Mouse (Mus musculus): ENCODE measurements around the gene Ppm1g.
"Not testable (repeated sequence)": the region's sequence is repeated elsewhere in the genome, so short reads cannot be mapped to it uniquely, and the experiment has no call there.

Ppm1g gene

DNA sequence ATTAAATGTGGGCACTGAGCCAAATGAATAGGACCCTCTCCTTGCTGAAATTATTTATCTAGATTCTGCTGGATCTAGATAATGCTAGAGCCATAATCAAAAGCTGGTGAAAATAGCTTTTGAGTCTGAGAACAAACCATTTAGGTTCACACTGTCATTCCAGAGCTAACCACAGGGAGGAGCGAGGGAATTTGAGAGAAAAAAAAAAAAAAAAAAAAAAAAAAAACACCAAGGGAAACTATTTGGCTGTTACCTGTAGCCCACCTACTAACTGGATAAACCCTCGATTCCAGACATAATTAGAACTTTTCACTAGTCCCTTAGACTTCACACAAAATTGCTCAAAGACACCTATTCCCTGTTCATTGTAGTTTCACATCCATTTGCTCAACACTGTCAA, 1.4 kb downstream of the Ppm1g start:
- DNase-seq, result no peak

DNA sequence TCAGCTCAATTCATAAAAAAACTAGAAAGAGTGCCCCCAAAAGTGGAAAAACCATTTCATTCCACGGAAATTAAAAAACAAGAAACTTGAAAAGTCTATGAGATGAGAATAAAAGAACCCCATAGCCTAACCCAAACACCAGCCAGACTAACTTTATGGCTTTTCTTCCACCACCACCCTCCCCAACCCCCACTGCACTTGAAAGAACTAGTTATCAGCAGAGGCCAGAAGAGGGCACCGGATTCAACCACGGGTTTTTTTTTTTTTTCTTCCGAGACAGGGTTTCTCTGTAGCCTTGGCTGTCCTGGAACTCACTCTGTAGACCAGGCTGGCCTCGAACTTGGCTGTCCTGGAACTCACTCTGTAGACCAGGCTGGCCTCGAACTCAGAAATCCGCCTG, 2.2 kb downstream of the Ppm1g start:
- DNase-seq, result no peak

DNA sequence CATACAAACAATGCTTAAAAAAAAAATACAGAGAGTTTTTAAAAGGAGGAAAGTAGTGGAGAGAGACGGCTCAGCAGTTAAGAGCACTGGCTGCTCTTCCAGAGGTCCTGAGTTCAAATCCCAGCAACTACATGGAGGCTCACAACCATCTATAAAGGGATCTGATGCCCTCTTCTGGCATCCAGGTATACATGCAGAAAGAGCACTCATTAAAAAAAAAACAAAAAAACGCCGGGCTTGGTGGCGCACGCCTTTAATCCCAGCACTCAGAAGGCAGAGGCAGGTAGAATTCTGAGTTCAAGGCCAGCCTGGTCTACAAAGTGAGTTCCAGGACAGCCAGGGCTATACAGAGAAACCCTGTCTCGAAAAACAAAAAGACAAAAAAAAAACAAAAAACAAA, 3.9 kb downstream of the Ppm1g start:
- DNase-seq, result not testable (repeated sequence)

DNA sequence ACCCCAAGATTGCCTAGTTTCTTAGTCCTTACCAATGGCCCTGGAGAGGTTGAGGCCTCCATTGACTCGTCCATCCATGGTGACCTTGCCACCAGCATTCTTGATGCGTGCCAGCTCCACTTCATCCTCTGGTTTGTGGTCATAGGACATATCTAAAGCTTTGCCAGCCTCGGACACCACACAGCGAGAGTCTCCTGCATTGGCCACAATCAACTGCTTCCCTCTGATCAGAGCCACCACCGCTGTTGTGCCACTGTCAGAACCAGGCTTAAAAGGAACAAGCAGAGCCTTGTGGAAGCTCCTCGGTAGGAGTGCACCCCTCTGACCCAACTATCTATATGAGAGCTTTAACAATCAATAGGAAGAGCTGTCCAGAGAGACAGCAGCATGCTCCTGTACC, 16.1 kb downstream of the Ppm1g start:
- no peak for DNase-seq

DNA sequence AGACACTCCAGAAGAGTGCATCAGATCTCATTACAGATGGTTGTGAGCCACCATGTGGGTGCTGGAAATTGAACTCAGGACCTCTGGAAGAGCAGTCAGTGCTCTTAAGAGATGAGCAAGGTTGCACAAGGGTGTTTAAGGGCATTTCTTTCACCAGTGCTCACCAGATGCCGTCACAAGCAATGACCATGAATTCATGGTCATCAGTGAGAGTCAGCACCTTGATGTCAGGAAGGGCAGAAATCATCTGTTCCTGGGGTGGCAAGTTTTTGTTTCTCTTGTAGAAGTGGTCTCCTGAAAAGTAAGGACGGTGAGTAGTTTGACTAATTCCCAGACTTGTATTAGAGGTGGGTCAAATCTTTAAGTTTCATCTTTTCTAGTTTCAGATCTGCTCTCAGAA, 16.6 kb downstream of the Ppm1g start:
- DNase-seq, result no peak

DNA sequence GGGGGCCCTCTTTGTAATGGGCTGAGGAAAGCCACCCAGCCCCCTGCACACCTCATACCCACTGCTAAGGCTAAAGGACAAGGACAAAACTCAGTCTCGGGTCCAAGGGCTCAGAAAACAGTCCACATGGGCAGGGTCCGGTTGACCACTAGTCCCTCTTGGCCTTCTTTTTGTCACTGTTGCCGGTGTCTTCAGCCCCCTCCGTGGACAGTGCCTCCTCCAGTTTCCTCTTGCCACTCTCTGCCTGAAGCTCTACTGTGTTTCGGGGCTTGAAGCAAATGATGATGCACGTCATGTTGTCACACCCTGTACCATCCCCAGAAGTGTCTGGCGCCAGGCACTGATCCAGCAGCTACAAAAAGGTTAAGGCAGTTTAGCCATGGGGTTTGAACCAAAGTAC, 17.6 kb downstream of the Ppm1g start:
- DNase-seq, result no peak

DNA sequence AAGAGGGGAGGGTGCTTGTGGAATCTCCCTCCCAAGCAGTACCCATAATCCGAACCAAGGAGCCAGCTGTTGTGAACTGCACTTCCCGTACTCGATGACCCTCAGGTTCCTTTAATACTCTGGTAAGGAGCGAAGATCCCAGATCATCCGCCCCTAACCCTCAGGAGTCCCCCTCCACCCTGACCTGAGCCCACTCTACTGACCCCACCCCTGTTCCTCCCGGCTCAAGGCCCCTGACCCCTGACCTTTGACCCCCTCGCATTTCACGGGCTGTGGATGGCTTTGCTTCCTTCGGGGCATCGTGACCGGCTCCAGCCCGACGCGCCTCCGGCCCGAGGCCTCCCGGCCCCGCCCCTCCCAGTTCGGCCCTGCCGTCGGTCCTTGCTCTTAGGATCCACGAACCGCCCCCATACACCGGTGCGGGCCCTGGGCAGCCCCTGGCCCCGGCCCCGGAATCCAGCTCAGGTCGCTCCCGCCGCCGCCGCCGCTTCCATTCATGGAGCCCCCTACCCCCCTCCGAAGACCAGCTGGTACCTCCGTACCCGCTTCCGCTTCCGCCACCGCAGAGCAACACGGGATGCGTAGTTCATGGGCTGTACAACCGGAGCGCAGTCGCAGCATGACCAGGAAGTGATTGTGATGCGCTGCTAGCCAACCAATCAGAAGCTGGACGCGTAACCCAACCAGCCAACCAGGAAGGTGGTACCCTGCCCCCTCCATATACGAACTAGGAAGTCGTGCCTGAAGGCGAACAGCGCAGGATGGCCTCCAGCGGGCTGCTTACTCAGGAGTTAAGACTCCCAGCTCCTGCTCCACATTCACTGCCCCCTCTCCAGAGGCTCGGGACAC, 18.5 kb downstream of the Ppm1g start, which contains the start of gene Zfp513:
TSS of gene Zfp513 (minus strand) at position 562 of the 849 bp plus-strand sequence.
- peak; percentile 94 for DNase-seq

DNA sequence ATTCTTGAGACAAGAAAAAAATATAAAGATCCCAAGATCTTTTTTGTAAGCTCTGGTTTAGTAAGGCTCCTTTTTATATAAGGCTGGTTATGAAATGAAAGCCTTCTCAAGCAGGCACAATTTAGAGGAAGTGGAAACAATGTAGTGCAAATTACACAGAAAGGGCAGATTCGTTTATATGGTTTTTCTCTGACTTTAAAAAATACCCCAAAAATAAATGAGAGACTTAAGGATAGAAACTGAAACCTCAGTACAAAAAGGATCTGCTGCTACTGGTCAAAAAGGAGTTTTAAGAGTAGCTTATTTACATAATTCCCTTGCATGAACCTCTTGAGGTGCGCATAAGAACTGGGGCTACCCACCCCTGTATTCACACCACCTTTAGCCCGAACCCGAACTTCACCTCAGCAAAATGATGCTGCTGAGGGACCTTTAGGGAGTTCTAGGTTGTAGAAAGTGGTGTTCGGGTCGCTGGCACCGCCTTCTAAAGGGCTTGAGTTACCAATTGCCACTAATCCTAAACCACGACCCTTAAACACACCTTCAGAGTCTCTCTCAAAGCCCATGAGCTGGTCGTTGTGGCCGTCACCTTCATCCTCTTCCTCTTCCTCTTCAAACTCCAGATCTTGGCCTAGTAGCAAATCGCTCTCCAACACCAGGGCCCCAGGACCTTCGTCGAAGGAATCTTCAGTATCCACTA, 19.3 kb downstream of the Ppm1g start:
- DNase-seq, result no peak

DNA sequence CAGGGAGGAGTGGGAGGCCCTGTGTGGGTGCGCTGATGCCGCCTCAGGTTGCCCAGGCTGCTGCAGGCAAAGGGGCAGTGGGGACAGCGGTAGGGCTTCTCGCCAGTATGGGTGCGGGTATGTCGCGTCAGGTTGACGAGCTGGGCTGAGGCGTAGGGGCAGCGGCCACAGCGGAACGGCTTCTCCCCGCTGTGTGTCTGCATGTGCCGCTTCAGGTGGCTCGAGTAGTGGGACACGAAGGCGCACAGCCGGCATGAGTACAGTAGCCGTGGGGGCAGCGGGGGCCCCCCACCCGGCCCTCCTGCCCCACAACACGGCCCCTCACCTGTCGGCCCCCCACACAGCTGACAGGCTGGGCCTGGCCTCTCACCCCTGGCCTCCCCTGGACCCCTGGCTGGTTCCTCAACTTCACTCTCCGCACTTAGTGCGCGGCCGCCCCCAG, 20.1 kb downstream of the Ppm1g start:
- no peak for DNase-seq

DNA sequence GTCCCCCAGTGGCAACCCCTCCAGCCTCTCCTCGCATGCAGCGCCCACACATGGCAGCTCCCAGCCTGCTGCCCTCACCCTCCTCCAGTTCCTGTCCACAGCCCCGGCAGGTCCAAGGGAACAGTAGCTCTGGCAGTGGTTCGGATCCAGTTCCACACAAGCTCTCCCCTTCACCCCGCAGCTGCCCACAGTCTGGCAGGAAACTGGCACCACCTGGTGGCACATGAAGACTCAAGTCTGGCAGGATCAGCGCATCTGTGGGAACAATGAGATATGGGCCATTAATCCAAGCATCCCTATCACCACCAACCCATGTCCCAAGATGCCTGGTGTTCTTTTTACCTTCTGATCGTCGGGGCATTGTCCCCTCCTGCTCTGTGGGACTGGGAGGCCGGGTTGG, 20.6 kb downstream of the Ppm1g start:
- no peak for DNase-seq

DNA sequence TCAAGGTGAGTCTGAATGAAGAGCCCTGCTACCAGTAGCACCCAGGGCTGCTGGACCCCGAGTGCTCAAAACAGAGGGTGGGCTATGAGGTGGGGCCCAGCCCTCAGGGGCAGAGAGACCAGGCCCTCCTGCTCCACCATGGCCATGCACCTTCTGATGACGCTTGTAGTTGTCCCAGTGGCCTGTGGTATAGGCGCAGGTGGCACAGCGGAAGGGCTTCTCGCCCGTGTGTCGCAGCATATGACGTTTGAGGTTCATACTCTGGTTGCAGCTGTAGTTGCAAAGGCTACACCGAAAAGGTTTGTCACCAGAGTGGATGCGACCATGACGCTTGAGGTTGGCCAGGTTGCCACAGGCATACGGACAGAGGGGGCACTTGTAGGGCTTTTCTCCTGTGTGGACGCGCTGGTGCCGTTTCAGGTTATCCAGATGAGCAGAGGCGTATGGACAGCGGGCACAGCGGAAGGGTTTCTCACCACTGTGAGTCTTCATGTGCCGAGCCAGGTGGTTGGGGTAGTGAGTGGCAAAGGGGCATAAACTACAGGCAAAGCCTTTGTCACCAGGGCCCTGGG, 21.1 kb downstream of the Ppm1g start:
- DNase-seq, result no peak

DNA sequence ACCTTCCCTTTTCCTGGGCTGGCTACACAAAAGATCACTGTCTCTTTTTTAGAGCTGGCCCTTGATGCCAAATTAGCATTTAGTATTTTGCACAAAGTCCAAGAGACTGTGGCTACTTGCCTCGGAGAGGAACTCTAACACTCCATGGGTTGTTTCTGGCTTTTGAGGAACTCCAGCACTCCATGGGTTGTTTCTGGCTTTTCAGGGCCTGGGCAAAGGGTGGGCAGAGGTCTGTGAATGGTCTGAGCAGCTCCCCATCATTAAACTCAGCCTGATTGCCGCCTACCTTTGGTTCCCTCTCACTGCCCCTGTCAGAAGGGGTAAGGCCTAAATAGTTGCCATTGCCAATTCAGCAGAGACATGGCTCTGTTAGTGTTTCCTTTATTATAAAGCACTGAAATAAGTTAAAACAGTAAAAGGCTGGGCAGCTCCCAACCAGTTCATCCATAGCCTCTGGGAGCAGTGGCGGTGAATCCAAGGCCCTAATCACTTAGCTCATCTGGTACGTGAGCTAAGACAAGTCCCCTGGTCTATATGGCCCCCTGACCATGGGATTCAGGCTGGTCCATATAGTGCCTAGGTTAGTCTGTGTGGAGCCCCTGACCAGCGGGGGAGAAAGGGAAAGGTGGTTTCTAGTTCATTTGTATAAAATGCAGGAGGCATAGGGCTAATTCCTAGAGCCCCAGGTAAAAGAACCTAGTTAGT, 21.7 kb downstream of the Ppm1g start:
- DNase-seq, result no peak

DNA sequence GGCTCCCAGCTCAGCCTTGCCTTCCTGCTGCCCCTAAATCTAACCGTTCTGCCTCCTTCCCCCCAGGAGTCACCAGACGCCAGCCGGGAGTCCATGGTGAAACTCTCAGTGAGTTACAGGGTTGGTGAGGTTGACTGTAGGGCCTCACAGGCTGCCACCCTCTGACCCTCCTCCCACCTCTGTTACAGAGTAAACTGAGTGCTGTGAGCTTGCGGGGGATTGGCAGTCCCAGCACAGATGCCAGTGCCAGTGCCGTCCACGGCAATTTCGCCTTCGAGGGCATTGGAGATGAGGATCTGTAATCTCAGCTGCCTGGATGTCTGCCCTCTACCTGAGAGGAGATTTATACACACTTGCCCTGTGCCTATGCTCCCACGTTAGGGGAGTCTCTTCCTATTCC, 22.3 kb downstream of the Ppm1g start:
- no peak for DNase-seq

DNA sequence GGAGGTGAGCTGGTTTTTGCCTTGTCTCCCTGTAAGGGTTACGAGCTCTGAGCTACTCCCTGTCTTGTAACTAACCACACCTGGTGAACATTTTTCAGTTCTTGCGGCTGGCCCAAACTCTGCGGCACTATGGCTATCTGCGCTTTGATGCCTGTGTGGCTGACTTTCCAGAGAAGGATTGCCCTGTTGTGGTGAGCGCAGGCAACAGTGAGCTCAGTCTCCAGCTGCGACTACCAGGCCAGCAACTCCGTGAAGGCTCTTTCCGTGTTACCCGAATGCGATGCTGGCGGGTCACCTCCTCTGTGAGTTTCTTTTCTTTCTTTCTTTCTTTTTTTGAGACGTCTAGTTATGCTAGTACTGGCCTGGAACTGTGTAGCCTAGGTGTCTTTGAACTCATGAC, 23.4 kb downstream of the Ppm1g start:
- DNase-seq, result no peak

DNA sequence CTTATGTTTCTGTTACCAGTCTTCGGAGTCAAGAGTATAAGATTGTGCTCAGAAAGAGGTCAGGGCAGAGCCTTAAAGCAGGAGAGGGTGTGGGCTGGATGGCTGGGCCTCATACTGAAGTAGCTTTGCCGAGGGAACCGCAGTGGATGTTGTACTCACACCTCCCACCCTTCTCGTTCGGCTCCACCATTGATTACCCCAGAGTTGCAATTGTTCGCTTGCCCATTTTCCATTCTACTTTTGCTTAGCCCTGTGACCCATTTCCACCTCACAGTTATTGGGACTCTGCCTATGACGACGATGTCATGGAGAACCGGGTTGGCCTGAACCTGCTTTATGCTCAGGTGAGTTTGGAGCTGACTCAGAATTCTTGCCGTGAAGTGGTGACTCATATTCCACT, 24.3 kb downstream of the Ppm1g start:
- DNase-seq, result no peak

DNA sequence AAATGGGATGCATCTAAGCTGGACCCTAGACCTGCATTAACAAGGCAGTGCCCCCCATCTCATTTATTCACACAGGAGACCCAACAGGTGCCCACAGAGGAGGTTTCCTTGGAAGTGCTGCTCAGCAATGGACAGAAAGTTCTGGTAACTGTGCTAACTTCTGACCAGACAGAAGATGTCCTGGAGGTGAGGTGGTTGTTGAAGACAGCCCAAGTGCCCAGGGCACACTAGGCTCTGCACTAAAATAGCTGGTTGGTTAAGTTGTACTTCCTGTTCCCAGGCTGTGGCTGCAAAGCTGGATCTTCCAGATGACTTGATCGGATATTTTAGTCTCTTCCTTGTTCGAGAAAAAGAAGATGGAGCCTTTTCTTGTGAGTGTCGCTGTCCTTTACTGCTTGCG, 24.8 kb downstream of the Ppm1g start:
- DNase-seq, result no peak

DNA sequence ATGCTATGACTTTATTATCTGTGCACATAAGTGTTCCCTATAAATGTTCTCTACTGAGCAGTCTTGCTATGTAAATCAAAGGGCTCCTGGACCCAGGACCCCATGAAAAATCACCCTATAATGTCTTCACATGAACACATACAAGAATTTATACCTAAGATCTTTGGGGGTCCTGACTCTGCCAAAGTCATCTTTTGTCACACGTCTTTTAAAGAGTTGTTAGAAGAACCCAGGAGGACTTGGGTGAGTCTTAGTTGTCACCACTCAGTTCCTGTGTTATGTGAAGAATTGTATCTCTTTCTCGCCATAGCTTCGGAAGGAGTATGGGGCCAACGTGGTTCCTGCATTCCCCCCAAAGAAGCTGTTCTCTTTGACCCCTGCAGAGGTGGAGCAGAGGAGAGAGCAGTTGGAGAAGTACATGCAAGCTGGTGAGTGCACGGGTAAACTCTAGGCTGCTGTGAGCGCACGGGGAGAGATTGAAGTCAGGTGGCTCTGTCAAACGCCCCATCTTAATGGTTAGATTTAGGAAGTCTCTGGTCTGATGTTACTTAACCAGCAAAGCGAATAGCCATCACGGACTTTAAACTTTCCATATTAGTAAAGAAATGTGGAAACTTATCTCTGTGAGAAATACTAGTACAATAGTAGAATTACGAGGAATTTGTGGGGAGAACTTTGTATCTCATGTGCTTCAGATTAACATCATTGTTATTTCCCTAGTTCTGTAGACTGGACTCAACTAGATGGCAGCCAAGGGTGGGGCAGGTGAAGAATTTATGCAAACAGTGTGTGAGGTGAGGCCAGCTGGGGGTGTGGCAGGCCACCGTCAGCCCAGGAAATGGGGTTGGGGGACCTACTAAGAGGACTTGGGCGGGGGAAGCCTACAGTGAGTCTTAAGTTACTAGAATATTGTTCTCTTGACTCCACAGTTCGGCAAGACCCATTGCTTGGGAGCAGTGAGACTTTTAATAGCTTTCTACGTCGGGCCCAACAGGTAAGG, 25.7 kb downstream of the Ppm1g start:
- DNase-seq, result no peak

DNA sequence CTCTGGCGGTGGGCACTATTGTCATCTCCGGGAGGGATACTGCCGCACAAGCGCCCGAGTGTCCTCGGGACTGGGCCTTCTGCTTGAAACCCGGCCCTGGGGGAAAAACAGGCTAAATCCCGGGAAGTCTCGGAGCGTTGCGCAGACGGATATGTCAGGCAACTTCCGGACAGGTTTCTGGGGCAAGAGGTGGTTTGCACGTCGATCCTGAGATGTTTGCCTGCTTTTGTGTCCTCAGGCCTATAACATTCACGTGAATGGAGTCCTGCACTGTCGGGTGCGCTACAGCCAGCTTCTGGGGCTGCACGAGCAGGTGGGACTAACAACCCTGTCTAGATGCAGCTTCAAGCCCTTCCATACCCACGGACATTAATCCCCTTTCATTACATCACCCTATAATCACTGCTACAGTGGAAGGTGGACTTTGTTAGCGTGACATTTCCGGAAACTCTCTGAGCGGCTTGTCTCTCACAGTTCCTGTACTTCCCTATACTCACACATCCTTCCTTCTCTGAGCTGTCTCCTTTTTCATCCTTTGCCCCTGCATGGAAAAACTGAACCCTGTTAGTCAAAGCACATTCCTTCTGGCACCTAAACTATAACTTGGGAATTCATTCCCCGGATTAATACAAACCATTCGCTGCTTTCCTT, 26.7 kb downstream of the Ppm1g start:
- DNase-seq, result no peak

DNA sequence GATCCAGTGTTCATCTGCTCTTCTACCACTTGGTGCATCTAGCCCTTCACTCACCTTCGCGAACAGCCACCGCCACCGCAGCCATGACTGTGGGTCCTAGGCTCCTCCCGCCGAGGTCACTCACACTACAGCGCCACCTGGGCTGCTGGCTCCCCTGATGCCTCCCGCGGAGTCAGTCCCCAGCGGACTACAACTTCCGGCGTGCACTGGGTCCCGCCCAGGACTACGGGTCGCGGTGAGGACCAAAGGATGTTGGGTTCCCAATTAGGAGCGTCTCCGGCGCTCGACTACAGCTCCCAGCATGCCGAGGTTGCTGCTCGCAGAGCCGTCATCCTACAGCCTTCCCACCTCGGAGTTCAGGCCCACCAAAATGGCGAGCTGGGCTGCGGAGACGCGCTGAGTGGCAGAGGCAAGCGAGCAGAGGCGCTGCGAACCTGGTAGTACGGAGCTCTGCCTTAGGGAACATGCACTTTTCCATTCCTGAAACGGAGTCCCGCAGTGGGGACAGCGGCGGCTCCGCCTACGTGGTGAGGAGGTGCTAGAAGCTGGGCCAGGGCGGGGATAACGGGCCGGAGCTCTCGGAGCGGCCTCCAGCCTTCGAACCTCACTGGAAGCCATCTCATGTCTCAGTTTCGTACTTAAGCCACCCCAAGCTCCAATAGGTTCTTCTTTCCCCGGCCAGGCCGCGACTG, 27.4 kb downstream of the Ppm1g start, which contains the start of the genes Snx17 and Eif2b4:
TSS of gene Snx17 (plus strand) at position 289 of the 692 bp plus-strand sequence.
TSS of gene Eif2b4 (minus strand) at position 492 of the 692 bp plus-strand sequence.
- peak; percentile 100 for DNase-seq
